Mouse (Mus musculus) urinary bladder, postnatal 4 days (tissue): ENCODE measurements at regions not wholly inside any gene's neighbourhood (a gene's known extent, or its start where the extent isn't known, plus 50 kb on each side); places are given as distances from the start of the nearest gene placed in this dataset.
A peak's percentile ranks its signal among the peaks of the same experiment; 100 is the strongest.
"Not testable (repeated sequence)": the region's sequence is repeated elsewhere in the genome, so short reads cannot be mapped to it uniquely, and the experiment has no call there.

ENCODE experiments used
- DNase-seq, 2 experiments: peaks; one replicate each; pipeline ENCODE4 v3.0.0; 2021 to 2022; ENCODE audit warnings: low spot score in 2 of 2

- no peak for DNase-seq
These were observed 197.4 kb downstream of the Prex1 start for GRCm38 (mm10) chr2:166516261-166516660.

GRCm38 (mm10) chr2:166514664-166515063, 199.0 kb downstream of the Prex1 start:
- DNase-seq = no peak

DNA sequence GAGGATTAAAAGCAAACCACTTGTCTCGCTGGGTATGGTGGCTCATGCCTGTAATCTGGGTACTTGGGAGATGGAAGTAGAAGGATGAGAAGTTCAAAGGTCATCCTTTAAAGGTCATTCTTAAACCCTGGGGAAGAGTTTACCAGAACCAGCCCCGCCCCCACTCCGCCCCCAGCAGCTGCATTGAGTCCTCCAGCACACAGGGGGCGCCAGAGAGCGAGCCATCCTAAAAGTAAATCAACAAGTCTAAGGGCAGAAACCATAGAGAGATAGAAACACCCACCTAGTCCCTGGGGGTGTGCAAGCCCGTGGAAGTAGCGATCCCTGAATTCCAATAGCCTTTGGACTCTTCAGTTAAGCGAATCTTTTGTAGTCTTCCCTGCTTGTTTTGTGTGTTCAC, 201.1 kb downstream of the Prex1 start:
- DNase-seq = no peak

DNA sequence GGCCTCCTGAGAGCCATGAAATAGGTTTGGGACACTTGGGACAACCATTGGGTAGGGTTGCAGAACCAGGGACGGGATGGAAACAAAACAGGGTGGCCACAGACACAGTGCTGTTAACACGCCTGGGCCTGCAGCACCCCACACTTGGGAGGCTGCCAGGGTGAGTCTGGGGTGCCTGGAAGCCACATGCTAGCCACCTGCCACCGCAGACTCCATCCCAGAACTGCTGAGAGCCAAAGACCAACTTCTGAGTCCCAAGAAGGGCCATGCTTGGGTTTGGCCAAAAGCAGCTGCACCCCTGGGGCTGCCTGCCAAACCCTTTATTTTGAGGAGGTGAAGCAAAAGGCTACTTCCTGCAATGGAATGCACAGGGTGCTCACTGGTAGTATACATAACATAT, 202.2 kb downstream of the Prex1 start:
- DNase-seq = not testable (repeated sequence)

DNA sequence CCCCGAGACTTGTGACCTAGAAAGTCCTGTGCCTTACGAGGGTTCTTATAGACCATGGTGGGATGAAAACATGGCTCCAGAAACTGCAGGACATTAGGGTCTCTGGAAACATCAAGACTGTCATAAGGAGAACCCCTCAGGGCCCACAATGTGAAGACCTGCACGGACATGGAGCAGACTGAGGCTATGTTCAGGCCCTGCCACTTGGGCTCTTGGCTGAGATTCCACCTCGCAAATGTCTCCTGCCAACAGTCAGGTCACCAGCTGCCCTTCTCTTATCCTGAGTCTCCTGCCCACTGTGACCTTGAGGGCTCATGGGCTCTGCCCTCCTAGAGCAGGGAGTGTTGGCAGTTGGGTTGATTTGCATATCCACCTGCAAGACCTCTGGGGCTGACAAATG, 202.9 kb downstream of the Prex1 start:
- no peak for DNase-seq

- DNase-seq = no peak
These were observed 204.0 kb downstream of the Prex1 start for GRCm38 (mm10) chr2:166509591-166509990.

DNA sequence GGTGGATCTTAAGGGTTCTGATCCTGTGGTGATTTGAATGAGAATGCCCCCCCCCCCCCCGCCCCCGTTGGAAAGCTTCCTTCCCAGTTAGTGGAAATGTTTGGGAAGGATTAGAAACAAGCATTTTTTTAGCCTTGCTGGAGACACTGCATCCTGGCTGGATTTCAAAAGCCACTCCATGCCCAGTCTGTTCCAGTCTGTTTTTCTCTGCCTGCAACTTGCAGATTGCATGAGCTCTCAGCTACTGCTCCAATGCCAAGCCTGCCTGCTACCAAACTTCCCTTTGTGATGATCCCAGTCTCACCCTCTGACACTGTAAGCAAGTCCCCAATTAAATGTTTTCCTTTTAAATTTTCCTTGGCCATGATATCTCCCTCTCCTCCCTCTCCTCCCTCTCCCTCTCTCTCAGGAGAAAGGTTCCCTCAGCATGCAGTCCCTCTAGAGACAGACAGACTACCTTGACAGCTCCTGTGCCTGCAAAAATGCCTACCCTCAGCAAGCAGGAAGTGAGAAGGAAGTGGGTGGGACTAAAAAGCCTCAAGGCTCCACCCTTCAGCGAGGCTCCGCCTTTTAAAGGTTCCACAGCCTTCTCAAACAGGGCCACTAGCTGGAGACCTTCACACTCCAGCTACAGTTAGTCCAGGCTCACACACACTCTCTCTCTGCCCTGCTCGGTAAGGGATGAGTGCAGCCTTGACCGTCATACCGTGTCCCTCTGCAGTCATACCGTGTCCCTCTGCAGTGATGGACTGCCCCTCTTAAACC, 204.8 kb downstream of the Prex1 start:
- no peak for DNase-seq

DNA sequence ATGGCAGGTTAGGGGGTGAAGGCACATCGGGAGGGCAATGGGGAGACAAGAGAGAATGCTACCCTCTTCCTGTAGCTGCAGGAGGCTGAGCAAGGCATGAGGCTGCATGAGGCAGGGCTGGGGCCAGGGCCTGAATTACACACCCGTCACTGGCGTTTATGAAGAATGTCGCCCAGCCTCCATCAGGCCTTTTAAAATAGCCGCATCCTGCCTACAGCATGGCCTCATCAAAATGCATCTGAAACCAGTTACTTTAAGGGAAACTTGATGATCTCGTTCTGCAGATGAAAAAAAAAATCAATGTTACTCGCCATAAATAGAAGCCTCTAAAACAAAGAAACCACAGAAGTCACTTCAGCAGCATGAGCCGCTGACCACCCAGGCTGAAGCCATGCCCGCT, 208.3 kb downstream of the Prex1 start:
- no peak for DNase-seq

DNA sequence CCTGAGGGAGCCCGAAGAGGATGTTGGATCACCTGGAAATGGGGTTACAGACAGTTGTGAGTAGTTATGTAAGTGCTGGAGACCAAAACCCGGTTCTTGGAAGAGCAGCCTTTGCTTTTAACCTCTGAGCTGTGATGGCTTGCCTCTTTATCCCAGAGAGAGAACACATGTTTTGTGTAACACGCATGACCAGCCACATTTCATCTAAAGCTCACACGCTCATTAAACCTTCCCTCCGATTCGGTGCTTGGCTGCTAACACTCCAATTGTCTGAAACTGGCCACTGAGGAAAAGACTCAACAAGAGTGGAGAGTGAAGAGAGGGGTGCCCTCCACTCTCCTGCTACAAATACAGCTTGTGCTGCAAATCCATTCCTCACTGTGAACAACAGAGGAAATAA, 210.0 kb downstream of the Prex1 start:
- DNase-seq = no peak

GRCm38 (mm10) chr2:166492895-166493294, 220.7 kb downstream of the Prex1 start:
- no peak for DNase-seq

DNA sequence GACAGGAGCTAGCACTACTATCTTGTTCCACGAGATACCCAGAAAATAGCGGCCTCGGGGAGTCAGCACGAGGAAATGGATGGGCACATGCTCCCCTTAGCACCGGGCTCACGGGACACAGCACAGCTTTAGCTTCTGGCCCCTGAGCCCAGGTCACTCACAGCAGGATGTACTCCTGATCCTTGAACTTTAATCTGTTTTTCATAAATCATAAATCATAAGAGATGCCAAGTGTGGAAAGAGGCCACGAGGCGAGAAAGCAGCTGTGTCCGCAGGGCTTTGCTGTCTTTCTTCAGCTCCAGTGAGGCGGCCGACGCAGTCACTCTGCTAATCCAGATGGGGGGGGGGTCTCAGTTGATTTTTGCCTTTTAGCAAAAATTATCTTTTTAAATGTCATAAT, 221.2 kb downstream of the Prex1 start:
- no peak for DNase-seq

GRCm38 (mm10) chr2:166491861-166492260, 221.8 kb downstream of the Prex1 start:
- no peak for DNase-seq

GRCm38 (mm10) chr2:166489041-166489872, 224.4 kb downstream of the Prex1 start:
- no peak for DNase-seq

GRCm38 (mm10) chr2:166487688-166488087, 225.9 kb downstream of the Prex1 start:
- no peak for DNase-seq

- DNase-seq = peak in 1 of 2 experiments; percentile 51
These were observed 227.8 kb downstream of the Prex1 start for GRCm38 (mm10) chr2:166485788-166486187.

DNA sequence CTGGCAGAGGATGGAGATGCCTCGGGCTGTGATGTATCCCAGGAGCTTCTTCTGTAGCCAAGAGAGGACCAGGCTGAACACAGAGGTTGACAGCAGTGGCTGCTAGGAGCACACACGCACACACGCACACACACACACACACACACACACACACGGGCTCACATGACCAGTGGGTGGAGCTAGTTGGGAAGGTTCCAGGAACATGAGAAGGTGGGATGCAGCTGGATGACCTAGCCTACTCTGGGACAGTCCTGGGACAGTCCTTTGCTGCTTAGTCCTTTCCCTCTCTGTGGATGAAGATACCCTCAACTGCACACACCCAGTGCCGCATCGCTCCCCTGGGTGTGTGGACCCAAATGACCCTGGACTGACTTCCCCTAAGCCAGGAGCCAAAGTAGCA, 228.3 kb downstream of the Prex1 start:
- peak in 1 of 2 experiments; percentile 32 for DNase-seq

- no peak for DNase-seq
These were observed 229.9 kb downstream of the Prex1 start for GRCm38 (mm10) chr2:166483617-166484319.

DNA sequence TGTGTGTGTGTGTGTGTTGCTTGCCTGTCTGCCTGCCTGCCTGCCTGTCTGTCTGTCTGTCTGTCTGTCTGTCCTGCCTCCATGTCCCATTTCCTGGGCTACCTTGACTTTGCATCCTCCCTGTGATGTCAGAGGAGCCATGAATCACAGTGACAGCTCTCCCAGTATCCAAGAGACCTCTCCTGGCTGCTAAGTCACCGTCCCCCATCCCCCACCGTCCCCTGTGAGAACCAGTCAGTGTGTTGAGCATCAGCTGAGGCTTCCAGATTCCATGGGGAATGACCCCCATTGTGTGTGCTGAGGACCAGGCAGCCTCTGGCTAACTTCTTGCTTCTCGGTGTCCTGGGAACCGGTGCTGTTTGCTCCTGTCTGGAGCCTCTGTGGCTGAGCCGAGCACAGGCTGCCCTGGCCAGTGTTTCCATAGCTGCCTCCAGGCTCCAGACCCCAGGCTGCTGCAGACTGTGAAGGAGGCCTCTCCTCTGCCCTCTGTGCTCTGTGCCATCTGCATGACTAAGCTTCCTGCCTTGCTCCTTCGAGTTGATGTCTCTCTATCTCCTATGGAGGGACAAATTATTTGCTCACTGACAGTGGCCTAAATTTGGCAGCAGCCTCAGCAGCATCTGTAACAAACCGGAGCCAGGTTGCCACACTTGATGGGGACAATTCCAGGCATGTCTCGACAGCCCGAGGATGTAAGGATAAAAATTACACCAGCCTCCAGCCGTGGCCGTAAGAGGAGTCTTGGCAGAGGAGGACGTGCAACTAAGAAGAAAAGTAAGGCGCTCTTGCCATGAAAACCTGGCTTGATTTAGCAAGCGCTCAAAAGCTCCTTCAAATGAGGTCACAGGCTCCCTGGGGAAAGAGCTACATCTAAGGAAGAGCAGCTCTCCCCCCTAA, 230.7 kb downstream of the Prex1 start:
- no peak for DNase-seq

- no peak for DNase-seq
These were observed 231.9 kb downstream of the Prex1 start for GRCm38 (mm10) chr2:166481774-166482173.

DNA sequence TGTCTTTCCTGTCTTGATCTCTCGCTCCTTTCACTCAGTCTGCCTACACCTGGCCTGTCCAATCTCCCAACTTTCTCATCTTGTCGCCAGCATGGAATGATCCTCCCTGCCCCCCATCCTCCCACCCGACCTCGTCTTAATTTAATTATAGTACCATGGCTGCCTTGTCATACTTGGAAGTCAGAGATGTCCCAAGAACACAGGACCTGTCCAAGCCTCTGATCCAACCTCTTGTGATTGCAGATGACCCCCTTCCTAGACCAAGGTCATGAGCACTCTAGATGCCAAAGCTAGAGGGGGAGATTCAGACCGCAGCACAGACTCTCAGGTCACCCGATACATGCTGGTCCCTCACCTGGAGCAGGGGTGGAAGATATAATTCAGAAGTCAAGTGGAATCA, 232.3 kb downstream of the Prex1 start:
- DNase-seq = no peak

- DNase-seq = no peak
These were observed 232.7 kb downstream of the Prex1 start for GRCm38 (mm10) chr2:166480883-166481282.
